Mouse (Mus musculus) gastrocnemius, adult 8-10 months (tissue): ENCODE data around the gene Nav1. TPM values are rescaled to one million over a fixed set of nuclear protein-coding genes. Genes with fewer than 3 reads are reported as not detected.
"Not testable (repeated sequence)": the region's sequence is repeated elsewhere in the genome, so short reads cannot be mapped to it uniquely, and the experiment has no call there.

Experiments
- DNase-seq, 2 experiments: peaks; one replicate each; pipeline ENCODE4 v3.0.0; 2022; ENCODE audit warnings: low spot score in 2 of 2
- total RNA-seq, 4 experiments: library from RNA; stranded (reverse); gene quantifications; 2 replicates each; pipeline ENCODE4 v1.2.4; 2022

Gene Nav1
- total RNA-seq, 4 experiments from 2014 or later: 4.3 to 8.4 (median 6.8) TPM

DNA sequence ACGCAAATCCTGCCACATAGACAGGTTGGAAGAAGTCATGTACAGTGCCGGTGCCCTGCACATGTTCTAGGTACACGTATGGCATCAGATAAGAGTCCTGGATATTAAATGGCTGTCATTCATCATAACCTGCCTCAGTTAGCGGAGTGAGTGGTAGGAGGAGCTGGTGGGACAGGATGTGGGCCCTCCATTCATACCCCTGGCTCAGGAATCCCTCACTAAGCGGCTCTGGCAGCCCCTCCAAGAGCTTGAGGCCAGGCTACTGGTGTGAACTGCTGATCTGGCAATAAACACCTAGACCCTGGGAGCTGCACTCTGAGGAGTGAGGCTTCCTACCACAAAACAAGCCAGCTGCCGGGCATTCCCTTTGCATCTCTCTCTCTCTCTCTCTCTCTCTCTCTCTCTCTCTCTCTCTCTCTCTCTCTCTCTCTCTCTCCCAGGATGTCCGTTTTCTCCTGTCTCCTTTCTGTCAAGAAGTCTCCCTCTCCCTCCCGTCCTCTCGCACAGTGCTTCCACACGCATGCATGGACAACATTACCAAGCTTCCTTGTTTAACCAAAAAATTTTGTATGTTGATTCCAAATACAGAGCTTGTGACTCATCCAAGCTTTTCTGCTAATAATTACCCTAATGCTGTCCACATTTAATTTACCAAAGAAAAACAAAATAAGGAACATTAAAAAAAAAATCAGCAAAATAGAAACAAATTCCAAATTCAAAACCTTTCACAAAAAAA, 116.0 kb downstream of the Nav1 start:
- DNase-seq: no peak

DNA sequence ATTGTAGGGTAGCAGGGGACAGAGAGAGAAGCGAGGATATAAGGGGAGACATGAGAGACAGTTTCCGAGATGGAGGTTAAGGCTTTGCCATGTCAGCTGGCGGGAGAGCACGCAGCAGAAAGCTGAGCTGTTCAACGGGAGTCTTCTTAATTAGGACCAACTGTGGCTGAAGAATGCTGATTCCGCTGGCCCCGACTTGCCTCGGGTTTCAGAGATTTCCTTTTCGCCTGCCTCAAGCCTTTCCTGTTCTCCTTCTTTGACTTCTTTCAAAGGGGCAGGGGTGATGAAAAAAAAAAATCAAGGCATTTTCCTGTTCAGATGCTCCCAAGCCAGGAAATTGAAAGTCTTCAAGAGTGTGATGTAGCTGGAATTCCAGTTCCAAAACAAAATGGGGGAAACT, 118.2 kb downstream of the Nav1 start:
- no peak for DNase-seq

DNA sequence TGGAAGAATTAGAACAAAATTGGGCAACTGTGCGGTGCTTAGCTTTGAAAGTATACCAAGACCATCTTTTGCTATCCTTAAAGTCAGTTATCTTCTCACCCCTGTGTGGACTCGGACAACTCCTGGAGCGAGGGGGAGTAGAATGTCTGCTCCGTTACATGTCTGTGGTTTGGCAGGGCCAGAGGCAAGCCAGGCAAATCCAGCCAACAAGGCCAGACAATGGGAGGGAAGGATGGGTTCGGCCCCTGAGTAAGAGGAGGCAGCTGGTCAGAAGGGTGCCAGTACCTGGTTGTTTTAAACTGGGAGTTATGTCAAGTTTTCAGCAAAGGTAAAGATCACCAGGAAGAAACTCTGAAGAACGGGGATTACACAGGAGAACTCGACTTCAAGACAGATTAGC, 121.9 kb downstream of the Nav1 start:
- DNase-seq: no peak

GRCm38 (mm10) chr1:135484503-135485051, 122.5 kb downstream of the Nav1 start:
- not testable (repeated sequence) for DNase-seq

- DNase-seq: no peak
These were observed 123.1 kb downstream of the Nav1 start for GRCm38 (mm10) chr1:135483971-135484370.

DNA sequence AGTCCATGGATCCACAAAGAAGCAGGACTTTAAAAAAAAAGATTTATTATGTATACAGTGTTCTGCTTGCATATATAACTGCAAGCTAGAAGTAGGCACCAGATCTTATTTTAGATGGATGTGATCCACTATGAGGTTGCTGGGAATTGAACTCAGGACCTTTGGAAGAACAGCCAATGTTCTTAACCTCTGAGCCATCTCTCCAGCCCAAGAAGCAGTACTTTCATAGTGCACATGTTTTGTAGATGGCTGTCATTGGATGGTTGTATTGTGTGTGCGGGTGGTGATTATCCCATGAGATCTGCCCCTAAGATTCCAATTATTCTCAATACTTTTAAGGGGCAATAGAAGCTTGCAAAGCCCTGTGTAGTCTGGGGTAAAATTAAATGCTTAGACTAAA, 124.4 kb downstream of the Nav1 start:
- DNase-seq: no peak

GRCm38 (mm10) chr1:135481656-135482055, 125.4 kb downstream of the Nav1 start:
- DNase-seq: peak in 1 of 2 experiments; percentile 35

DNA sequence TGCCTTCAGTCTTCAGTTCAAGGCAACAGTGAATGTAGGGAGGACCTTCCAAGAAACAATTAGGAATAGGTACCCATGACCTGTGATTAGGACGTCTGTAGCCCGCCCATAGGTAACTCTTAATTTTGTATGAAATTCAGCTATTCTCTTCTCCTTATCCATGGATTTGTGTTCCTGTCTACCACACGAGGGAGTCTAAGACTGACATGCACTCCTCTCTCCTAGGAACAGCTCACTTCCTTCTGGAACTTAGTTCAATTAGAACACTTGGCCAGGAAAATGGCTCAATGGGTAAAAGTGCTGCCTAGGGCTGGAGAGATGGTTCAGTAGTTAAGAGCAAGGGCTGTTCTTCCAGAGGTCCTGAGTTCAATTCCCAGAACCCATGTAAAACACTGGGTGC, 126.3 kb downstream of the Nav1 start:
- no peak for DNase-seq

GRCm38 (mm10) chr1:135475571-135475895, 131.6 kb downstream of the Nav1 start:
- DNase-seq: no peak

GRCm38 (mm10) chr1:135474861-135475570, 132.1 kb downstream of the Nav1 start:
- DNase-seq: no peak

GRCm38 (mm10) chr1:135472536-135472935, 134.6 kb downstream of the Nav1 start:
- no peak for DNase-seq

DNA sequence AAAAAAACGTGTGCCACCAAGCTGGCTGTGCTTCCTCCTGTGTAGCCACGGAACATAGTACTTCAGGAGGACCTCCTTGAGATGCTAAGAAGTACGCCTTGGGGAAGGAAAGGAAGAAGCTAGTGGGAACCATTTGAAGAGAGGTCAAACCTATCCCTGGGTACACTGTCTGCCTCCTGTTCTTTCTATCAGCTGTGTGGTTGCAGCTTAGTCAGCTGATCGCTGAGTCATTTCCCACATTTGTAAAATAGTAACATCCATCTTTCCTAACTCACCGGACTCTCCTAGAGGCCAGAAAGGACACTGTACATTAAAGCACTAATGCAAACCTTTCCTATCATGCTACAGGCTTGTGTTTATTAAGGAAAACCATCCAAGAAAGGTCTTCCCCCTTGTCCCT, 135.4 kb downstream of the Nav1 start:
- DNase-seq: no peak

DNA sequence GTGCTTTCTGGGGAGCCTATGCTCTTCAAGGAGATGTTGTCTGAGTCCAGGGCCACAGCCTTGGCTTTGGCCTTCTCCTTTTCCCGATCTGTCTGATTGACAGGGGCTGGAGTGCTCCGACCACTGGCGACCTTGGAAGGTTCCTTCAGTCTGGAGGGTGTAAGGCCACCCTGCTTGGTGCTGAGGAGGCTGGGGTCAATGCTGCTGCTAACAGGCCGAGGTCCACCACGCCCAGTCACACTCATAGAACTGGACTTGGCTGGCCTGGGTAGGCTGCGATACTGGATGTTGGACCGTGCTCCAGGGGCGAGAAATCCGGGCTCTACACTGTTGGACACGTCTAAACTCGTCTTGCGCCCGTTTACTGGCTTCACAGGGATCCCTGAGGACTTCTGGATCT, 136.5 kb downstream of the Nav1 start:
- no peak for DNase-seq

GRCm38 (mm10) chr1:135467462-135467861, 139.6 kb downstream of the Nav1 start:
- no peak for DNase-seq

DNA sequence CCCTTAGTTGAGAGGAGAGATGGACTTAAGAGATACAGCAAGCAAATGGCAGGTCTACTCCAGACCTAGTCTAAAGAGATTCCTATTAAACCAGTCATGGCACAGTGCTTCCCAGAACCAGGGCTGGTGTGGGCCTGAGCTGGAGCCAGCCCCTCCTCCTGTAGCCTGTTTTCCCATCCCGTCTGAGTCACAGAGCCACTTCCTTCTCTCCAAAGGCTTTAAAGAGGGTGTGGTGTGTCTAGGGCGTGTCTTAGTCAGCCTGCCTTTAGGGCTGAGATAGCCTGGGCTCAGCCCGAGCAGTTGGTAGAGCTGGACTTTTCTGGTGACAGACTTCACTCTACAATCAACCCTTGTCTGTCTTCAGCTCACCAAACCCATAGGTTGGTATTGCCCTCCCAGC, 140.2 kb downstream of the Nav1 start:
- peak in 1 of 2 experiments; percentile 28 for DNase-seq

GRCm38 (mm10) chr1:135465734-135466133, 141.4 kb downstream of the Nav1 start:
- no peak for DNase-seq

- no peak for DNase-seq
These were observed 144.4 kb downstream of the Nav1 start for GRCm38 (mm10) chr1:135462736-135463135.

DNA sequence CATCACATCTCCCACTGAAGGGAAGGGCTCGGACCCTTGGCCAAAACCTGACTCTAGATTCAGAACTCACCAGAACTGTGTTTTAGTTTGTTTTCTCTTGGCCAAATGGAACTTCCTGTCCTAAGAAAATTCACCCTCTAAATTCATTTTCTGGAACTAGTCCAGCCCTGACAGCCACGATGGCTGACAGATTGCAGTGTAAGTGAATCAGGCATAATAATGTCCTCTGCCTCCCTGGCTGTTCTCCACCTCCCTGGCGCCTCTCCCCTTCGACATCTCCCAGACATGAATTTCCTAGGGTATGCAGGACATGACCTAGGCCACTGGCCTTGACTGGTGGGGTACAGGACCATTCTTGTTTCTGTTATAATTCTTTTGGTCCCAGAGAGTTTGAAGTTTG, 144.8 kb downstream of the Nav1 start:
- no peak for DNase-seq

DNA sequence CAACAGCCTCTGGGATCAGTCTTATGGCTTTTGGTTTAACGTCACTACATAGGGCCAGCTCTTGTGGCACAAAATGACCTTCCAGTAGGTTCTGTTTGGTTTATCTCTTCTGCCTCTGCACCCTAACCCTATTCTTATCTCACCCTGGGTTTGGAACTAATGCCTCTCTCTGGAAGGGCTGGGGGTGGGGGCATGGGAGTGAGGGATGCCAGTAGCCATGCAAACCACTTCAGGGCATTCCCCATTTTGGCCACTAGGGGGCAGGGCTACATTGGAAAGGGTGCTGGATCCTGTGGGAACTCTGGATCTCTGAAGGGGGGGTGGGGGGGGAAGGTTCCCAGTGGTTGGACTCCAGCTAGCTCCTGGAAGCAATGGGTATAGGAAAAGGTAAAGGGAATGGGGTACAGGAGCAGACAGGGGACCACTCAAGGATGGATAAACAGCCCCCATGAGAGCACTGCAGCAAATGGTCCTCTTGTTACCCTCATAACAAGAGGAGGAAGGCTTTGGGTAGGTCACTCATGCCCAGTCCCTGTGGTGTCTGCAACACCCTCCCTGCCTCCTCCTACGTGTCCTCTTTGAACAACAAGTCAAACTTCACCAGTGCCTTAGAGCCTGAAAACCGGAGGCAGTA, 145.9 kb downstream of the Nav1 start:
- peak; percentile 50 to 52 for DNase-seq

DNA sequence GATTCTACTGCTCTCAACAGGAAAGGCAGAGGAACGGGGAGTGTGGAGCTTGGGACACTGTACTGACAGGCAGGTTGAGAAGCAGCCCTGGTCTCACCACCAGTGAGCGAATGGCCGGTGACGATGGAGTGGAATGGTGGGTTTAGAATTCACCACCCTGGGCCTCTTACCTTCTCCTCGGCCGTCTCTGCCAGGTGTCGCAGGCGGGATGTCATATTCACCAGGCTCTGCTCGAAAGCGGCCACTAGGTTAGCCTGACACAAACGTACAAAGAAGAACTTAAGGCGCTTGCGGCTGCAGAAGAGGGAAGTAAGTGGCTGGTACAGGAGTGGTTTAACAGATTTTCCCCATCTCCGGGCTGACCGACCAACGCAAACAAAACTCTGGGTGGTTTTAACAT, 146.6 kb downstream of the Nav1 start:
- DNase-seq: no peak

DNA sequence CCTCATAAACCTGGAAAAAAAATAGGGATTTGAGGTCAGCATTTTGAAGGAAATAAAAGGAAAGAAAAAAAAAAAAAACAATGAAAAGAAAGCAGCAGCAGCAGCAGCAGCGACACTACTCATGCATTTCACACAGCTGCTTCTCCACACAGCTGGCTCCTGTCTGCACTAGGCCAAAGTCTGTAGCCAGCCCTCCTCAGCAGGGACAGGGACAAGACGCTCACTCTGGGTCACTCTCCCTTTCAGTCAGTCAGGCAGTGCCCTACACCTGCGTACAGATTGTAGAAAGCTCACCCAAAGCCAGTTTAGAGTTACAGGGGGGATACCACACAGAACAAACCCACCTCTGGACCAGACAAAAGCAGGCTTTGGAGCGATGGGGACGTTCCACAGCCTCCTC, 149.2 kb downstream of the Nav1 start:
- no peak for DNase-seq

DNA sequence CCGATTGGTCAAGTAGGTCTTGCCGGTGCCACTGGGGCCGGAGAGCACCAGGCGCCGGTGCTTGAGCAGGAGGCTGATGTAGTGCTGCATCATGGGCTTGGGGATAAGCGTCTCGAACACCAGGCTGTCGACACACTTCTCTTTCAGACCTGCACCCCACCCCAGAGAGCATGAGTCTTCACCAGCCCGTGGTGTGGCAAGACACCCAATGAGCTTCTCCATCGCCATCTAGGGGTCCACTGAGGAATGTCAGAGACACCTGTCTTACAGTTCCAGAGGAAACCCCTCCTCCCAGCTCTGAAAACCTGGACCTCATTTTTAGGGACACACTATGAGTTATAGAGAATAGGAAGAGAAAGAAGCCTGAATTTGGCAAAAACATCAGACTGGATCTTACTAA, 154.8 kb downstream of the Nav1 start:
- no peak for DNase-seq
